Mouse (Mus musculus): ENCODE measurements around the gene Rai14. TPM values are rescaled to one million over a fixed set of nuclear protein-coding genes. Genes with fewer than 3 reads are reported as not detected.

Rai14 gene
- polyA plus RNA-seq, 3 experiments from 2014 or later = 0.56 to 6.8 (median 1.9) TPM

DNA sequence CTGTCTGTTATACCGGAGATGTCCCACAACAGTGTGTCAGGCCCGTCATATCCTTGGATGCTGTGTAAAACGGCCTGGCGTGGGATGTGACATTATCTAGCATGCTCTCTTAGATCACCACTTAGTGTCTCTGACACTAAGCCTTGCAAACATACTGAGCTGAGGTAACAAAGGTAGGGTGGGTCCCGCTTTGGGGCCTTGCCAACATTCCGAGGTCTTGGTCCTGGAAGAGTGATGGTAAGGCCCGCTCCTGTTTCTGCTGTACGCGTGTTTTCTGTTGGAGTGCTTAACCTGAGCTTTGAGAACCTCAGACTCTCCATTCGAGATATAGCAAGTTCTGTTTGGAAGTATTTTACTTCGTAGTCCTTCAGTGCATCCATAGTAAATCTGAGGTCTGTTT lies 5.8 kb upstream of the Rai14 start:
- no peak for ATAC-seq

GRCm38 (mm10) chr15:10719511-10719910 lies 5.1 kb upstream of the Rai14 start:
- no peak for ATAC-seq

DNA sequence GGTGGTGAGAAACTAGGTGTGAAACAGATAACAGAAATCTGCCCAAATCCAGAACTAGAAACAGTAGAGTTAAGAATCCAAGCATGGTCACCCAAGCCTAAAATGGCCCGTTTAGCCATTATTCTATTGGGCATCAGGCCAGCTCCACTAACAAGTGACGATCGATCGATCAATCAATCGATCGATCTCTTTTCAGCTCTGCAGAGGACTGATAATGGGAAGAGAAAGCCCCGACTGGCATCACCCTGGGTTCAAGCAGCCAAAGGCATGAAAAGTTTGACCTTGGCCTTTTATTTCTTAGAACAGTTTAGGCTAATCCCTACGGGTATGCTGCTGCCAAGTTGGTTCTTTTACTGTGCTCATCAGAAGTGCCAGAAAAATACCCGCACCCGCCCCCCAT lies 4.3 kb upstream of the Rai14 start:
- ATAC-seq = no peak

GRCm38 (mm10) chr15:10717284-10717683 lies 2.9 kb upstream of the Rai14 start:
- ATAC-seq = no peak

- ATAC-seq = no peak
Observed at GRCm38 (mm10) chr15:10715966-10716365, 1.5 kb upstream of the Rai14 start.

GRCm38 (mm10) chr15:10715139-10715505 lies 698 bp upstream of the Rai14 start:
- no peak for ATAC-seq

DNA sequence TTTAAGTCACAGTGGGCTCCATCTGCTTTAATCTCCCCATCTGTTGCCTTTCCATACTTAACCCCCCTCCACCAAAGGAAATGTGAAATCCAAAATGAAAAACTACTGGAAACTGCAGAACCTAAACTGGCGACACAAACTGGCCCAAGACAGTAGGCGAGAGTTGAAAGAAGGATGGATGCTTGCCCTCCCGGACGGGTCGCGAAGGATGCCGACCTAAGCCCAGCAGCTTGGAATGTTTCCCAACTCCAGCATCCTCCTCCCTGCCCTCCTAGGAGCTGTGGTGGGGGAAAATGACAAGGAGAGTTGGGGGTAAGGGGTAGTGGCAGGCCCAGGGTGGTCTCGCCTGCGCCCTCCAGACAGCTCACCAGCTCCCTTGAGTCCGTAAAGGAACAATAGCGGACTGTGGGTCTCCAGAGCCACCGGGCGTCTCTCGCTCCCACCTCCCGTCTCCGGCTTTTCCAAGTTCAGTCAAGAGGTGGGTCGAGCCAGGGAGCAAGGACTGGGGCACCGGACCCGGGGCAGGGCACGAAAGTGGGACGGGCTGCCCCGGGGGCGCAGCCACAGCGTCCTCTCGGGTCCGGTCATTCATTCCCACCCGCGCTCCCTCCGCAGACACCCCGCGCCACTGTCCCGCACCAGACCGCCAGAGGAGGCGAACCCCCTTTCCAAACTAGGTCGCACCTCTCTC lies 653 bp downstream of the Rai14 start:
- no peak for ATAC-seq

- ATAC-seq = no peak
Observed at GRCm38 (mm10) chr15:10713181-10713625, 1.2 kb downstream of the Rai14 start.

GRCm38 (mm10) chr15:10712288-10712687 lies 2.1 kb downstream of the Rai14 start:
- ATAC-seq = no peak

- ATAC-seq = no peak
Observed at GRCm38 (mm10) chr15:10711231-10711630, 3.2 kb downstream of the Rai14 start.

GRCm38 (mm10) chr15:10708591-10709272 lies 5.7 kb downstream of the Rai14 start:
- no peak for ATAC-seq

GRCm38 (mm10) chr15:10707109-10707508 lies 7.3 kb downstream of the Rai14 start:
- ATAC-seq = no peak

GRCm38 (mm10) chr15:10706414-10706813 lies 8.0 kb downstream of the Rai14 start:
- no peak for ATAC-seq

DNA sequence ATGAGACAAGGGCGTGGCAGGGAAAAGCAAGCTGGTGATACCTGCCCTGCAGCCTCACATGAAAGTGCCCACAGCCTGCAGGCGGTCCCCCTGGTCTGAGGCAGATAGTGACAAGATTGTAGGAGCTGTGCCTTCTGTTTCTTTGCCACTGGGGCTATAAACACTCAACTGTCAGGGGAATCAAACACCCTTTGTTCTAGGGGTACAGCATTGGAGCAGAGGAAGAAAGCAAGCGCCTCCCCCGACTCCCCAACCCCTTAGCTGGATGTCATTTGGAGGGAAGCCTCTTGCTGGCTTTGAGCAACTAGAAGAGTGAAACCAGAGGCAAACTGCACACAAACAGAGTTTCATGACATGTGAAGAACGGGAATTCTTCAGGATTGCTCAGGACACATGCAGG lies 8.7 kb downstream of the Rai14 start:
- no peak for ATAC-seq

DNA sequence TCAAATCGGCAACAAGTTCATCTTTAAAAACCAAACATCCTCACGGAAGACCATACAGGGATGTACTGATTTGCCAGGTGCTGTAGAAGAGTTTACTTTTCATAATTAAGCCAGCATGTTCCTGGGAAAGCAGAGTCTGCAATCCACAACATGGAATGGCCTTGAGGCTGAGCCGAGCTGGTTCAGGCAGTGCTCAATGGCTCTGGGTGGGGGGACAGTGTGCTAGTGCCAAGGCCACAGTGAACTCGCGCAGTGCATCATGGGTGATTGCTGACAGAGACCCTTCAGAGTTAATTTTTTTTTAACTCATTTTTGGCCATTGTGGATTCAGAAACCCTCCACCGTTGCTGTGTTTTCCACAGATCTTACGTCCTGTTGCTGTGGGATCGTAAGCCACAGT lies 10.1 kb downstream of the Rai14 start:
- ATAC-seq = no peak

- no peak for ATAC-seq
Observed at GRCm38 (mm10) chr15:10701571-10701970, 12.9 kb downstream of the Rai14 start.

DNA sequence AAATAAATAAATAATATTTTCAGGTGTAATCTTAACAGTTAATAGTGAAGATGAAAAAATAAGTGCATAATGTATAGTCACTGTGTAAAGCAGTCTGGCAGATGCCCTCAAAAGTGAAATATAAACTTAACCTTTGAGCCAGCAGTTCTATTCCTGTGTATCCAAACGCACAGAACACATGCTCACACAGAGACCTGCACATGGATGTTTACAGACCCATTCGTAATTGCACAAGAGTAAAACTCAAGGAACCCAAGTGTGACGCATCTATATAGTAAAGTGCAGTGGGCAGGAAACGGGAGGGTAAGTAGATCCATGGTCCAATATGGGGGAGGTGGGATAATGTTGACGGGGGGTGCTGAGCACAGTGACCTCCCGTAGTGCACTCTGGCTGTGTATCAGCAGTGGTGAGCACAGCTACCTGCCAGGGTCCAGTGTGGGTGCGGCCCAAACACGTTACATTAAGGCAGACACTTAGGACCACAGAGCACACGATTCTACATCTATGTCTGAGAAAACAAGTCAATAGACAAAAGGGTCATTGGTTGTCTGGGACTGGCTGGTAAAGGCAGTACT lies 13.4 kb downstream of the Rai14 start:
- ATAC-seq = no peak

DNA sequence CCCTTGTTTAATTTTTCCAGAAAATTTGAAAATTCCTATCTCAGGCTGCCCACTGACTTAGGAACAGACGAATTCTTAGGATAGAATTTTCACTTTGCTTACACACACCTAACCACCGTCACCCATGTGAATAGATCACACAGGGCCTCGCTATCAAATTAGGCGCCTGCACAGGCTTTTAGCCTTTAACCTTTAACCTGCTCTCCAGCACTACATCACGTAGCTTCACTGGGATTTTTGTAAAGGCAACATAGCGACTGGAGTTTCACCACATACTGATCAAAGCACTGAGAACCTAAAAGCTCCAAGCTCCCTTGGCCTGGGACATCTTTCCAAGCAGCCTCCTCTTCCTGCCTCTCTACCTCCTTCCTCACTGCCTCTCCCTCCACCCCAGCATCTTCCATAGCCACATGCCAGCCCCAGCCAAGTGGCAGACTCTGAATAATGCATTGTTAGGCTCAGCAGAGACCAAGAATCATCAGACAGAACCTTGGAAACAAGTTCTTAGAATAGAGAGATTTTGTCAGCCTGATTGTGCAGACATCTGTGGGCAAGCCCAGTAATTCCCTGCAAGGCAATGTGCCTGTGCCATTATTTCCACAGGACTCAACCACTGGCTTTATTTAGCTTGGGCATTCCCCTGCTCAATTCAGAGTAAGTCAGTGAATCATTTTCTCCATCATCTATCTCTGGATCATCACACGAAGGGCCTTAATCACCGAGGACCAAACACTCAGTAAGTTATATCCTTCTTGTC lies 17.8 kb downstream of the Rai14 start:
- no peak for ATAC-seq

- no peak for ATAC-seq
Observed at GRCm38 (mm10) chr15:10692627-10693026, 21.8 kb downstream of the Rai14 start.

GRCm38 (mm10) chr15:10691481-10691880 lies 22.9 kb downstream of the Rai14 start:
- no peak for ATAC-seq

DNA sequence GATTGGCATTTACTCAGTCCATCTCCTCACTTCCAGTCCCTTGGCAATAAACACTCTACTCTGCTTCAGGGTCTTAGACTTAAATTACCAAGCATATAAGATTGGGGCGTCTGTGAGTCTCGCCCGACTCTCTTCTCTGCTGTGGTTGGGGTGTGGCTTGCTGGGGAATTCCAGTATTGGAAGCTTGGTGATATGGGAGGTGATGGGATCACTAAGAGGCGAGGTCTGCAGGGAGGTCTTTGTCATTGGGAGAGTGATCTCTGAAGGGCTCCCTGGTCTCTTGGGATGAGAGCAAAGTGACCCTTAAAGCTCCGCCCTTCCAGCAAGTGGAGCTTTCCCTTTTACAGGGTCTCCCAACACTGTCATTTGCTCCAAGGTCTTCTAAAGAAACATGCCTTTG lies 23.5 kb downstream of the Rai14 start:
- ATAC-seq = no peak

GRCm38 (mm10) chr15:10690219-10690618 lies 24.2 kb downstream of the Rai14 start:
- no peak for ATAC-seq

DNA sequence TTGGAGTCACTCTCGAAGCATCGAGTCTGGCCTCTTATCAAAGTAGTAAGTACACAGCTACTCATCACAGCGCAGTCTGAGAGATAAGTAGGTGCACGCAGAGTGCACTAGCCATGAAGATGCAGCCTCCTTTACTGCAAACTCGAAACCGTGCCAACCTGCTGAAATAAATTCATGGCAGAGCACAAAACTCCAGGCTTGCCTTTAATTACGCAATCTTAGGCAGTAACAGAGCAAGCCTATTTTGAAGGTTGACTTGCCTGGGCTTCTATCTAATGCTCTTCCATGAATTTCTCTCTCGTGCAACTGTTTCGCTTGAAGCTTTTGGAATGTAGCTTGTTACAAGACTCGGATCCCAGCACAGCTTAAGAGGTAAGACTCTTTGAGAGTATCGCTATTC lies 25.1 kb downstream of the Rai14 start:
- no peak for ATAC-seq

All from inflammation-experienced regulatory T-cells, adult 6 months (primary cell).